Mouse (Mus musculus) neural tube, embryonic 13.5 days (tissue): ENCODE measurements around the gene Myocos. TPM values are rescaled to one million over a fixed set of nuclear protein-coding genes. Genes with fewer than 3 reads are reported as not detected.

ENCODE experiments used
- ATAC-seq: fragments of 200-750 bp; cut with Nextera tagmentation; 2 replicates; pipeline ENCODE4 v1.8.0; 2017; ENCODE audit warnings: low read depth, mild to moderate bottlenecking, moderate TSS enrichment, moderate library complexity
- H3K27ac ChIP-seq: fragments of 300-500 bp; sonication (generic); replicated peaks from 2 replicates; pipeline ENCODE4 v1.5.1; 2015; ENCODE audit warnings: moderate library complexity, mild to moderate bottlenecking, inconsistent platforms
- H3K27me3 ChIP-seq: fragments of 300-500 bp; sonication (generic); 2 replicates; pipeline ENCODE4 v1.6.1; 2015; ENCODE audit warnings: mild to moderate bottlenecking, inconsistent platforms
- H3K36me3 ChIP-seq: fragments of 300-500 bp; sonication (generic); 2 replicates; pipeline ENCODE4 v1.6.1; 2015; ENCODE audit warnings: mild to moderate bottlenecking, inconsistent platforms
- H3K4me1 ChIP-seq: fragments of 300-500 bp; sonication (generic); replicated peaks from 2 replicates; pipeline ENCODE4 v1.6.1; 2015; ENCODE audit warnings: inconsistent platforms
- H3K4me2 ChIP-seq: fragments of 300-500 bp; sonication (generic); 2 replicates; pipeline ENCODE4 v1.6.1; 2015; ENCODE audit warnings: inconsistent platforms, mild to moderate bottlenecking, moderate library complexity
- H3K4me3 ChIP-seq: fragments of 300-500 bp; sonication (generic); 2 replicates; pipeline ENCODE4 v1.5.1; 2015; ENCODE audit warnings: mild to moderate bottlenecking, inconsistent platforms
- H3K9ac ChIP-seq: fragments of 300-500 bp; sonication (generic); 2 replicates; pipeline ENCODE4 v1.6.1; 2015; ENCODE audit warnings: moderate library complexity, mild to moderate bottlenecking, inconsistent platforms
- H3K9me3 ChIP-seq: fragments of 300-500 bp; sonication (generic); 2 replicates; pipeline ENCODE4 v1.6.1; 2016; ENCODE audit warnings: inconsistent platforms
- WGBS: fragments of 180-500 bp; shearing (Covaris S2); methylation state at CpG from one replicate; pipeline ENCODE4 v1.1.7; 2015; 5-methylcytosine and 5-hydroxymethylcytosine counted together
- microRNA-seq: library from miRNA; unstranded; fragments of <30 nt; microRNA quantifications from one replicate; pipeline ENCODE4, GENCODE M21; 2016
- polyA plus RNA-seq: library from polyadenylated mRNA; unstranded; fragments of >200 nt; fragmentation: Nextera tagmentation; extraction: Ambion mirVana; gene quantifications from 2 replicates; pipeline ENCODE4 v1.2.1, GENCODE M21; 2015

Myocos gene
- polyA plus RNA-seq, 1 experiment from 2014 or later, result not detected

DNA sequence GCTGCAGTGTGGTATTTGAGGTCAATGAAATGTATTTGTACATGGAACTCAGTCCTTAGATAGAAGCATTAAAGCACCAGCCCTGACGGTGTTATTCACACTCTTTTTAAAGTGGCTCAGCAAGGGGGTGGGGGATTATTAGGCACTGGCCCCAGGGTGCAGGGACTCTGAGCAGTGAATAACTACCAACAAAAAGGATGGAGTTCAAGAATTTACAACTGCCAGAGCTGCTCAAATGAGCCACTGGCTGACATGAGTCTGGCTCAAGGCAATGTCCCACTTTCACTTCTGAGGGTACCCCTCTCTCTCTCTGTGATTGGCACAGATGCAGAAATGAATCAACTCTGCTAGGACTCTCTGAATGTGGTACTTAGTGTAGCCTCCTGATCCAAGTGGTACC, 49.9 kb downstream of the Myocos start:
- H3K4me1 ChIP-seq, result peaks cover 5% of the 10 kb centered on the region; the same call in 1 of the 2 replicates
- ATAC-seq, result no peak
- no peak overlapping the region for H3K27ac ChIP-seq
- H3K4me3 ChIP-seq, result no peak overlapping the region
- no peak overlapping the region for H3K9ac ChIP-seq
- no peak overlapping the region for H3K4me2 ChIP-seq
- H3K9me3 ChIP-seq, result no peaks in the 10 kb centered on the region
- H3K36me3 ChIP-seq, result no peaks in the 10 kb centered on the region
- no peaks in the 10 kb centered on the region for H3K27me3 ChIP-seq
- 8% methylated on average over 1 of the region's 1 CpGs for WGBS

DNA sequence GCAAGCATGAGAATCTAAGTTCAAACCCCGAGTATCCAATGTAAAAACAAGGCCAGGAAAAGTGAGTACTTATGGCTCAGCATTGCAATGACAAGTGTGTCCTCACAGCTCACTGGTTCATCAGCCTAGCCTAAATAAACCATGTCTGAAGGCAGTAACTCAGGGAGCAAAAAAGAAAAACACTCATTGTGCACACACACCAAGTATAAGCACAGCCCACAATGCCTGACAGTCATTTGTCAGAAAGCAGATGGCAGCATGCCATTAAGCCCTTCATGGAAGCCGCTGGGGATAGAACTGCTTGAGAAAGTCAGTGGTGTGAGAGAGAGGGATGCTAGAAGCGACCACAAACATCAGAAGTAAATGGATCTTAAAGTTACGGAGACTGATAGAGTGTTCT, 56.7 kb downstream of the Myocos start:
- H3K4me1 ChIP-seq, result peaks cover 13% of the 10 kb centered on the region
- no peak overlapping the region for H3K4me3 ChIP-seq
- ATAC-seq, result peak; percentile 88
- H3K9ac ChIP-seq, result no peak overlapping the region
- peak overlapping the region; percentile 55 for H3K27ac ChIP-seq
- H3K36me3 ChIP-seq, result peaks cover 23% of the 10 kb centered on the region
- no peak overlapping the region for H3K4me2 ChIP-seq
- no peaks in the 10 kb centered on the region for H3K9me3 ChIP-seq
- H3K27me3 ChIP-seq, result no peaks in the 10 kb centered on the region
- 13% methylated on average over 4 of the region's 4 CpGs for whole genome bisulfite sequencing

DNA sequence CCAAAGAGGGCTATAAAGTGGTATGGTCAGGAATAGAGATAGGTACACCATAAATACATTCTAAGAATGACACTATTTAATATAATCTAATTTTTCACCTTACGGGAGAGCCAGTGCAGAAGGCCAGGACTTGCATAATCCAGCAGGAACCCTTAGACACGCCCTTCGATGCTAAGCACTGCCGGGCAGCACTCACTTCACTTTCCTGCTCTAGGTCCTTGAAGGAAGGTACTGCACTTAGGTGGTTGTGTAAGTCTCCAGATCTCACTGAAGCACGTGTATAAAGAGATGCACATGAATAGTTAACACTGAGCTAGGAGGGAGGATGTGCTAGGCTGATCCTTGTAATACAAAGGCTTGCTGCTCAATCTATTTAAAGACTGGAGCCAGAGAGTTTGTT, 58.4 kb downstream of the Myocos start:
- H3K27ac ChIP-seq, result no peak overlapping the region
- no peak for ATAC-seq
- H3K4me1 ChIP-seq, result peaks cover 13% of the 10 kb centered on the region
- H3K4me3 ChIP-seq, result no peak overlapping the region
- H3K9me3 ChIP-seq, result no peaks in the 10 kb centered on the region
- 87% methylated on average over 5 of the region's 5 CpGs for WGBS
- no peak overlapping the region for H3K9ac ChIP-seq
- H3K27me3 ChIP-seq, result no peaks in the 10 kb centered on the region
- H3K36me3 ChIP-seq, result peaks cover 28% of the 10 kb centered on the region
- no peak overlapping the region for H3K4me2 ChIP-seq

DNA sequence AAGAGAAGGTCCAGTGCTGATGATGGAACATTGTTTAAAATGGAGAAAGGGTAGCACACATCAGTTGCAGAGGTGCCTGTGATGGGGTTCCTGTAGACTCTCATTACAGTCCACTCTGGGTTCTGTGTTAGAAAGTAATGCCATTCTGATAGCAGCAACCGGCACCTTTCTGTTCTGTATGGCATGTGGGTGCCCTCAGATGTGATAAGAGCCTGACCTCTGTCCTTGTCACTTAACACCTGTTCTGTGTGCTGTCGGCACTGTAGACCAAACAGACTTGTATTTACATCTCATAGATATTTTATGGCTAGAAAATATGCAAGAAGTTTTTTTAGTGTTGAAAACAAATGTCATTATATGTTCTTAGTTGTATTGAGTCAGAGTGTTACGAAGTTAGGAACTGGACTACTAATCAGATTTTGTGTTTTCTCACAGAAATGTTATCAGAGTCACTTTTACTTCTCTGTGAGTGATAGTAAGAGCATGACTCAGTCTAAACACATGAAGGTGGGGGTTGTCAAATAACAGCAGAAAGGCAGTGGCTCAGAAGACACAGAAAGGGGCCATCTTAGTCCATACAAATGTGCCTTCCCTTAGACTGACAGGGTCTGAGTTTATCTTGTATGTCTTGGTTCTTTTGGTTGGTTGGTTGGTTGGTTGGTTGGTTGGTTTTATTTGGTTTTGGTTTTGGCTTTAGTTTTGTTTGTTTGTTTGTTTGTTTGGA, 60.5 kb downstream of the Myocos start:
- Histone ChIP-seq H3K9ac (no peak overlapping the region), H3K4me2 (no peak overlapping the region), H3K27ac (no peak overlapping the region), H3K4me1 (peaks cover 13% of the 10 kb centered on the region), H3K36me3 (peaks cover 29% of the 10 kb centered on the region), H3K27me3 (no peaks in the 10 kb centered on the region), H3K4me3 (no peak overlapping the region), H3K9me3 (no peaks in the 10 kb centered on the region)
- WGBS, result 94% methylated on average over 3 of the region's 3 CpGs
- ATAC-seq, result no peak

Small RNA genes lying within 50 kb of the gene (microRNA-seq; reads per million reads assigned to microRNA genes)
- not detected for gene Gm27616

Other genes with a start within 250 kb of the Myocos start
- gene Dnm3, start 180.2 kb downstream of the Myocos start, polyA plus RNA-seq, result 41.6 and 46.5 TPM in 2 replicates
- gene Mettl13, start 109.7 kb downstream of the Myocos start, polyA plus RNA-seq, result 17.1 and 17.2 TPM in 2 replicates
- gene Vamp4, start 87.7 kb downstream of the Myocos start, polyA plus RNA-seq, result 80.2 and 80.4 TPM in 2 replicates
- not detected in 2 replicates for gene Myoc, start 19.1 kb downstream of the Myocos start, polyA plus RNA-seq
- 149 and 164 TPM in 2 replicates for gene Prrc2c, start 82.3 kb upstream of the Myocos start, polyA plus RNA-seq
- gene Fmo4, start 155.8 kb upstream of the Myocos start, polyA plus RNA-seq, result 0.36 and 0.61 TPM in 2 replicates
- 21.0 and 22.9 TPM in 2 replicates for gene Fmo1, start 208.4 kb upstream of the Myocos start, polyA plus RNA-seq
- gene Fmo2, start 240.5 kb upstream of the Myocos start, polyA plus RNA-seq, result 0.91 and 2.2 TPM in 2 replicates